Mouse (Mus musculus) frontal cortex, postnatal 25 days (tissue): Measurements from ENCODE around the gene Wfdc2.

ENCODE experiments used
- DNase-seq, 2 experiments: peaks; one replicate each; pipeline ENCODE4 v3.0.0; 2022; ENCODE audit warnings: low spot score in 2 of 2

Gene Wfdc2

GRCm38 (mm10) chr2:164562391-164563188 is at the start of gene Wfdc2:
Gene Wfdc2, plus strand, starts transcription at chr2:164562413.
- no peak for DNase-seq

GRCm38 (mm10) chr2:164513389-164513788 is 48.8 kb upstream of the Wfdc2 start:
- no peak for DNase-seq

GRCm38 (mm10) chr2:164514916-164515315 is 47.3 kb upstream of the Wfdc2 start:
- DNase-seq, result no peak

GRCm38 (mm10) chr2:164515897-164516296 is 46.3 kb upstream of the Wfdc2 start:
- no peak for DNase-seq

GRCm38 (mm10) chr2:164516592-164516991 is 45.6 kb upstream of the Wfdc2 start:
- no peak for DNase-seq

- DNase-seq, result no peak
Observed at GRCm38 (mm10) chr2:164517485-164518221, 44.6 kb upstream of the Wfdc2 start.

GRCm38 (mm10) chr2:164518266-164519170 is 43.7 kb upstream of the Wfdc2 start:
- no peak for DNase-seq

GRCm38 (mm10) chr2:164519171-164519526 is 43.1 kb upstream of the Wfdc2 start:
- no peak for DNase-seq

GRCm38 (mm10) chr2:164520782-164521181 is 41.4 kb upstream of the Wfdc2 start:
- DNase-seq, result no peak

- DNase-seq, result no peak
Observed at GRCm38 (mm10) chr2:164521841-164522240, 40.4 kb upstream of the Wfdc2 start.

GRCm38 (mm10) chr2:164522280-164522679 is 39.9 kb upstream of the Wfdc2 start:
- no peak for DNase-seq

- DNase-seq, result no peak
Observed at GRCm38 (mm10) chr2:164523301-164523773, 38.9 kb upstream of the Wfdc2 start.

- no peak for DNase-seq
Observed at GRCm38 (mm10) chr2:164528557-164528956, 33.7 kb upstream of the Wfdc2 start.

- peak; percentile 66 to 75 for DNase-seq
Observed at GRCm38 (mm10) chr2:164531169-164531568, 31.0 kb upstream of the Wfdc2 start.

GRCm38 (mm10) chr2:164534315-164534714 is 27.9 kb upstream of the Wfdc2 start:
- DNase-seq, result no peak

GRCm38 (mm10) chr2:164537003-164537402 is 25.2 kb upstream of the Wfdc2 start:
- no peak for DNase-seq

- no peak for DNase-seq
Observed at GRCm38 (mm10) chr2:164540652-164541427, 21.4 kb upstream of the Wfdc2 start.

- DNase-seq, result peak in 1 of 2 experiments; percentile 38
Observed at GRCm38 (mm10) chr2:164542132-164542531, 20.1 kb upstream of the Wfdc2 start.

GRCm38 (mm10) chr2:164542598-164542997 is 19.6 kb upstream of the Wfdc2 start:
- DNase-seq, result no peak

- no peak for DNase-seq
Observed at GRCm38 (mm10) chr2:164543745-164544144, 18.5 kb upstream of the Wfdc2 start.

GRCm38 (mm10) chr2:164544454-164545097 is 17.6 kb upstream of the Wfdc2 start:
- DNase-seq, result no peak
